Mouse (Mus musculus): ENCODE measurements around the gene Atp5g1.
"Not testable (repeated sequence)": the region's sequence is repeated elsewhere in the genome, so short reads cannot be mapped to it uniquely, and the experiment has no call there.

The Atp5g1 gene

GRCm38 (mm10) chr11:96075509-96076220, at the start of gene Atp5g1:
Gene Atp5g1 (minus strand): TSS chr11:96075670.
- peak; percentile 97 for DNase-seq (ENCODE audit: low spot score)

GRCm38 (mm10) chr11:96124052-96124914, 48.8 kb upstream of the Atp5g1 start:
- peak; percentile 20 for DNase-seq (ENCODE audit: low spot score)

GRCm38 (mm10) chr11:96122806-96123205, 47.3 kb upstream of the Atp5g1 start:
- DNase-seq (ENCODE audit: low spot score) = not testable (repeated sequence)

- no peak for DNase-seq (ENCODE audit: low spot score)
Observed at GRCm38 (mm10) chr11:96119401-96119800, 43.9 kb upstream of the Atp5g1 start.

- DNase-seq (ENCODE audit: low spot score) = not testable (repeated sequence)
Observed at GRCm38 (mm10) chr11:96116925-96117324, 41.5 kb upstream of the Atp5g1 start.

- no peak for DNase-seq (ENCODE audit: low spot score)
Observed at GRCm38 (mm10) chr11:96116116-96116515, 40.6 kb upstream of the Atp5g1 start.

GRCm38 (mm10) chr11:96115416-96115815, 39.9 kb upstream of the Atp5g1 start:
- no peak for DNase-seq (ENCODE audit: low spot score)

- no peak for DNase-seq (ENCODE audit: low spot score)
Observed at GRCm38 (mm10) chr11:96114077-96114476, 38.6 kb upstream of the Atp5g1 start.

GRCm38 (mm10) chr11:96111751-96112150, 36.3 kb upstream of the Atp5g1 start, which contains the start of gene Calcoco2:
Gene Calcoco2 (minus strand): TSS chr11:96111964.
- DNase-seq (ENCODE audit: low spot score) = no peak

GRCm38 (mm10) chr11:96110950-96111349, 35.5 kb upstream of the Atp5g1 start:
- not testable (repeated sequence) for DNase-seq (ENCODE audit: low spot score)

- DNase-seq (ENCODE audit: low spot score) = no peak
Observed at GRCm38 (mm10) chr11:96108376-96108775, 32.9 kb upstream of the Atp5g1 start.

- DNase-seq (ENCODE audit: low spot score) = peak; percentile 61
Observed at GRCm38 (mm10) chr11:96093361-96093760, 17.9 kb upstream of the Atp5g1 start.

- DNase-seq (ENCODE audit: low spot score) = no peak
Observed at GRCm38 (mm10) chr11:96092674-96093291, 17.3 kb upstream of the Atp5g1 start.

- DNase-seq (ENCODE audit: low spot score) = peak; percentile 26
Observed at GRCm38 (mm10) chr11:96091073-96091472, 15.6 kb upstream of the Atp5g1 start.

GRCm38 (mm10) chr11:96087981-96088380, 12.5 kb upstream of the Atp5g1 start:
- DNase-seq (ENCODE audit: low spot score) = no peak

- no peak for DNase-seq (ENCODE audit: low spot score)
Observed at GRCm38 (mm10) chr11:96082682-96083081, 7.2 kb upstream of the Atp5g1 start.

GRCm38 (mm10) chr11:96080736-96081135, 5.3 kb upstream of the Atp5g1 start:
- DNase-seq (ENCODE audit: low spot score) = no peak

GRCm38 (mm10) chr11:96076221-96077105, 993 bp upstream of the Atp5g1 start:
- DNase-seq (ENCODE audit: low spot score) = no peak

GRCm38 (mm10) chr11:96075177-96075508, 327 bp downstream of the Atp5g1 start:
- no peak for DNase-seq (ENCODE audit: low spot score)

- DNase-seq (ENCODE audit: low spot score) = no peak
Observed at GRCm38 (mm10) chr11:96074351-96075176, 906 bp downstream of the Atp5g1 start.

All from urinary bladder, postnatal 14 days (tissue).